8 mouse cellular contexts compared by ENCODE assay signal in genomic region chr7:19332709-19333352, GRCm38 (mm10). TPM values are rescaled to one million over a fixed set of nuclear protein-coding genes. Genes with fewer than 3 reads are reported as not detected.
A peak's percentile ranks its signal among the peaks of the same experiment; 100 is the strongest.
DNase-seq lines count a peak whose midpoint lies in the region; ATAC-seq and TF ChIP-seq lines count a peak whose summit lies in the region.

No protein-coding gene starts in this region.

- H3K27ac ChIP-seq in hindbrain, postnatal 0 days, result peak overlapping the region; percentile 69; the same call in 1 of the 2 replicates

- H3K27me3 ChIP-seq in hindbrain, postnatal 0 days (ENCODE audit: insufficient read depth, low read length), result no peaks in the 10 kb centered on the region

- H3K4me1 ChIP-seq in hindbrain, postnatal 0 days (ENCODE audit: insufficient read depth, low read length), result no peaks in the 10 kb centered on the region

- H3K9me3 ChIP-seq in hindbrain, postnatal 0 days (ENCODE audit: low read length), result no peaks in the 10 kb centered on the region

- peak overlapping the region; percentile 73 for H3K9ac ChIP-seq in hindbrain, postnatal 0 days (replicated peaks; ENCODE audit: low read length)

- no peak for TF ChIP-seq CTCF in hindbrain, postnatal 0 days (IDR thresholded peaks at IDR 0.05; ENCODE audit: low read depth)

- peak overlapping the region; percentile 65 for H3K4me2 ChIP-seq in hindbrain, postnatal 0 days (ENCODE audit: low read depth, low read length)

- H3K4me3 ChIP-seq in hindbrain, postnatal 0 days (ENCODE audit: low read length), result peak overlapping the region; percentile 60

- peak; percentile 92 for ATAC-seq in activated CD4-positive, CD25-positive, alpha-beta regulatory T cell, adult 4 months
- ATAC-seq in common myeloid progenitor, adult 5-6 weeks (replicated peaks; ENCODE audit: low read depth, poor library complexity, severe bottlenecking), result peak; percentile 37
- peak; percentile 58 for ATAC-seq in hindbrain, postnatal 0 days

- under 1% methylated on average over 52 of the region's 52 CpGs for WGBS in hindbrain, postnatal 0 days

- no peaks in the 10 kb centered on the region for H3K36me3 ChIP-seq in hindbrain, postnatal 0 days (ENCODE audit: insufficient read depth, low read length)

- DNase-seq in gastrocnemius, adult 8-10 months (ENCODE audit: low spot score in 2 of 2), result peak; percentile 67 to 81
- peak; percentile 84 for DNase-seq in hindbrain, postnatal 0 days (ENCODE audit: low spot score)
- peak; percentile 58 to 81 for DNase-seq in left cerebral cortex, adult 8-10 months (ENCODE audit: low spot score in 2 of 2)
- DNase-seq in lung, postnatal 4 days, result peak; percentile 82 to 85
- peak; percentile 88 for DNase-seq in right cerebral cortex, postnatal 14 days
- DNase-seq in urinary bladder, postnatal 25 days (ENCODE audit: low spot score), result peak; percentile 59

RNA-seq across cellular contexts. Expression of gene Ercc1, which starts 11.7 kb away (rescaled TPM):
- polyA plus RNA-seq in activated CD4-positive, CD25-positive, alpha-beta regulatory T cell, adult 4 months (2017; shearing (Covaris generic)), result 10 to 100 TPM; 61.1 to 72.3 TPM
- total RNA-seq in common myeloid progenitor, adult 5-6 weeks (2017), result 17.1 and 18.9 TPM in 2 replicates
- 10 to 100 TPM; 27.1 to 33.7 (median 28.7) TPM for total RNA-seq in gastrocnemius, adult 8-10 months (2022)
- 44.1 and 46.1 TPM in 2 replicates for total RNA-seq in hindbrain, postnatal 0 days (2014; rRNA removed)
- polyA plus RNA-seq in hindbrain, postnatal 0 days (2015; fragmentation: Nextera tagmentation; extraction: Ambion mirVana), result 69.0 and 74.2 TPM in 2 replicates
- 10 to 100 TPM; 34.9 to 42.8 (median 38.6) TPM for total RNA-seq in left cerebral cortex, adult 8-10 months (2022)

RNA-seq across cellular contexts. Expression of gene Fosb, which starts 23.0 kb away (rescaled TPM):
- 1 to 10 TPM in 1 of 2 experiments, under 1 TPM in 1; 0.79 to 1.1 TPM for polyA plus RNA-seq in activated CD4-positive, CD25-positive, alpha-beta regulatory T cell, adult 4 months (2017; shearing (Covaris generic))
- total RNA-seq in common myeloid progenitor, adult 5-6 weeks (2017), result 61.8 and 98.3 TPM in 2 replicates
- total RNA-seq in gastrocnemius, adult 8-10 months (2022), result under 1 TPM; 0.16 to 0.86 (median 0.30) TPM
- 0.31 and 1.0 TPM in 2 replicates for total RNA-seq in hindbrain, postnatal 0 days (2014; rRNA removed)
- 0.09 and 0.11 TPM in 2 replicates for polyA plus RNA-seq in hindbrain, postnatal 0 days (2015; fragmentation: Nextera tagmentation; extraction: Ambion mirVana)
- total RNA-seq in left cerebral cortex, adult 8-10 months (2022), result 10 to 100 TPM; 11.1 to 15.1 (median 13.8) TPM

RNA-seq across cellular contexts. Expression of gene Cd3eap, which starts 26.5 kb away (rescaled TPM):
- polyA plus RNA-seq in activated CD4-positive, CD25-positive, alpha-beta regulatory T cell, adult 4 months (2017; shearing (Covaris generic)), result 10 to 100 TPM; 19.4 to 20.2 TPM
- total RNA-seq in common myeloid progenitor, adult 5-6 weeks (2017), result 23.2 and 27.6 TPM in 2 replicates
- total RNA-seq in gastrocnemius, adult 8-10 months (2022), result 10 to 100 TPM in 3 of 4 experiments, 1 to 10 TPM in 1; 8.9 to 13.9 (median 11.2) TPM
- 11.1 and 12.4 TPM in 2 replicates for total RNA-seq in hindbrain, postnatal 0 days (2014; rRNA removed)
- 17.9 and 19.3 TPM in 2 replicates for polyA plus RNA-seq in hindbrain, postnatal 0 days (2015; fragmentation: Nextera tagmentation; extraction: Ambion mirVana)
- 10 to 100 TPM; 16.3 to 20.4 (median 17.4) TPM for total RNA-seq in left cerebral cortex, adult 8-10 months (2022)

RNA-seq across cellular contexts. Expression of gene Ppp1r13l, which starts 26.7 kb away (rescaled TPM):
- under 1 TPM in 1 of 2 experiments, not detected in 1; 0.17 TPM for polyA plus RNA-seq in activated CD4-positive, CD25-positive, alpha-beta regulatory T cell, adult 4 months (2017; shearing (Covaris generic))
- 0.82 and 0.96 TPM in 2 replicates for total RNA-seq in common myeloid progenitor, adult 5-6 weeks (2017)
- total RNA-seq in gastrocnemius, adult 8-10 months (2022), result 1 to 10 TPM; 2.8 to 6.3 (median 4.1) TPM
- total RNA-seq in hindbrain, postnatal 0 days (2014; rRNA removed), result 0.68 and 1.0 TPM in 2 replicates
- polyA plus RNA-seq in hindbrain, postnatal 0 days (2015; fragmentation: Nextera tagmentation; extraction: Ambion mirVana), result 1.0 and 1.2 TPM in 2 replicates
- 1 to 10 TPM; 3.9 to 7.7 (median 5.9) TPM for total RNA-seq in left cerebral cortex, adult 8-10 months (2022)

RNA-seq across cellular contexts. Expression of gene Ercc2, which starts 49.0 kb away (rescaled TPM):
- 10 to 100 TPM in 1 of 2 experiments, 1 to 10 TPM in 1; 4.7 to 10.8 TPM for polyA plus RNA-seq in activated CD4-positive, CD25-positive, alpha-beta regulatory T cell, adult 4 months (2017; shearing (Covaris generic))
- 25.8 and 30.3 TPM in 2 replicates for total RNA-seq in common myeloid progenitor, adult 5-6 weeks (2017)
- total RNA-seq in gastrocnemius, adult 8-10 months (2022), result 10 to 100 TPM in 2 of 4 experiments, 1 to 10 TPM in 2; 7.5 to 14.9 (median 10.4) TPM
- 57.3 and 65.1 TPM in 2 replicates for total RNA-seq in hindbrain, postnatal 0 days (2014; rRNA removed)
- 18.6 and 19.9 TPM in 2 replicates for polyA plus RNA-seq in hindbrain, postnatal 0 days (2015; fragmentation: Nextera tagmentation; extraction: Ambion mirVana)
- total RNA-seq in left cerebral cortex, adult 8-10 months (2022), result 10 to 100 TPM; 25.7 to 36.8 (median 31.0) TPM

Comparison
In these comparisons a context has a peak if more than half of its experiments do, and no peak if none do; other contexts are left out.
1. Peak in every context shown above with its lines: DNase-seq, ATAC-seq, H3K4me3 ChIP-seq and H3K27ac ChIP-seq.
2. ATAC-seq: peak in every context shown above with its lines; median percentile 92 in activated CD4-positive, CD25-positive, alpha-beta regulatory T cell, adult 4 months; 58 in hindbrain, postnatal 0 days; 37 in common myeloid progenitor, adult 5-6 weeks.